Mouse (Mus musculus): Measurements from ENCODE around the gene Nenf.

DNA sequence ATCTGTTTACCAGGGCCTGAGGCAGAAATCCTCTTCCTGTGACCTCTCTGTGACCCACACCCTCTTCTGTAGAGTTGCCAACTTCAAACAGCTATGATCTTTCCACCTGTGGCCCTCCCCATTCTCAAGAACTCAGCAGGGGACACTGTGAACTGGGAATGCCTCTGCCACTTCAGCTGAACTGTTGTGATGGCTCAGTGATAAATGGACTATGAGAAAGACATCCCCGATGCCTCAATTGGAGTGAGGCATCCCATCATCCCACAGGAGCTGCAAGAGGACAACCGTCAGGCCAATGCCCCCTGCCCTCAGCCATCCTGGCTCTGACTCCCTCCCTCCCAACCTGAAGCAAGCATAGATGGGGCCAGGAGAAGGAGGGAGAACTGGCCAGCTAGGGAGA is 60.0 kb downstream of the Nenf start:
- TF ChIP-seq CTCF (IDR thresholded peaks at IDR 0.05; ENCODE audit: low read depth, low read length) (no peak), POLR2A (IDR thresholded peaks at IDR 0.05; ENCODE audit: extremely low read depth, insufficient read depth, low read length) (no peak)
